Mouse (Mus musculus) olfactory bulb, adult 2 months (tissue): ENCODE data around the gene Hspa12b.

Source experiments
- CTCF ChIP-seq: fragments of 200-500 bp; IDR thresholded peaks from 2 replicates; pipeline ENCODE4 v1.5.1; 2012; ENCODE audit warnings: low read depth, mild to moderate bottlenecking, low read length, moderate library complexity; ENCODE audit not compliant: insufficient read depth
- POLR2A ChIP-seq: fragments of 200-500 bp; IDR thresholded peaks from 2 replicates; pipeline ENCODE4 v1.6.1; 2012; ENCODE audit warnings: mild to moderate bottlenecking, low read depth, low read length, moderate library complexity; ENCODE audit not compliant: insufficient read depth

DNA sequence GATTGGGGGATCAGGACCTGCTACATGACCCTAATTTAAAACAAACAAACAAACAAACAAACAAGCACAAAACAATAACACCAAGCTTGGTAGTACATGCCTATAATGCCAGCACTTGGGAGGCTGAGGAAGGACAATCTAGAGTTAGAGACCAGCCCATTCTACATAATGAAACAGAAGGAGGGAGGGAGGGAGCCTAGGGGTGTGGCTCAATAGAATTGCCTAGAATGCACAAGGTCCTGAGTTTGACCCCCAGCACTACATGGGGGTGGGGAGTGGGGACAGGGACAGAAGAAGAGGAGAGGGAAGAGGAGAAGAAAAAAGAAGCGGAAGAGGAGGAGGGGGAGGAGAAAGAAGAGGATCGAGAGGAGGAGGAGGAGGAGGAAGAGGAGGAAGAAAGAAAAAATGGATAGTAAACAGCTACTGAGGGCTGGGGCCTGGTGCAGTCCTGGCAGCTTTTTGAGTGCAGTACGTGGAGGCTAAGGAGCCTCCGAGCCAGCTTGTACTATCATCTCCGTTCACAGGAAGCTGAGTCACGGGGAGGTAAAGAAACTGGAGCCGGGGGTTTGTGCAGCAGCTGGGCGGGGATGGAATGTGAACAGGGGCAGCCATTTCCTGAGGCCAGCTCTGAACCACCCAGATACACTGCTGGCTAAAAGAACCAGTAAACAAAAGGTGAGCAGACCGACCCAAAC is 30.8 kb upstream of the Hspa12b start:
- no peak for TF ChIP-seq POLR2A
- no peak for TF ChIP-seq CTCF
